Mouse (Mus musculus) hindlimb bud, embryonic 11.5 days (tissue): ENCODE measurements at regions not wholly inside any gene's neighbourhood (a gene's known extent, or its start where the extent isn't known, plus 50 kb on each side); places are given as distances from the start of the nearest gene placed in this dataset.
A peak's percentile ranks its signal among the peaks of the same experiment; 100 is the strongest.
"Not testable (repeated sequence)": the region's sequence is repeated elsewhere in the genome, so short reads cannot be mapped to it uniquely, and the experiment has no call there.

Experiments used
- DNase-seq: peaks from one replicate; pipeline ENCODE4 v3.0.0-alpha.2; 2012; ENCODE audit warnings: low read depth, low spot score; ENCODE audit errors: extremely low spot score

DNA sequence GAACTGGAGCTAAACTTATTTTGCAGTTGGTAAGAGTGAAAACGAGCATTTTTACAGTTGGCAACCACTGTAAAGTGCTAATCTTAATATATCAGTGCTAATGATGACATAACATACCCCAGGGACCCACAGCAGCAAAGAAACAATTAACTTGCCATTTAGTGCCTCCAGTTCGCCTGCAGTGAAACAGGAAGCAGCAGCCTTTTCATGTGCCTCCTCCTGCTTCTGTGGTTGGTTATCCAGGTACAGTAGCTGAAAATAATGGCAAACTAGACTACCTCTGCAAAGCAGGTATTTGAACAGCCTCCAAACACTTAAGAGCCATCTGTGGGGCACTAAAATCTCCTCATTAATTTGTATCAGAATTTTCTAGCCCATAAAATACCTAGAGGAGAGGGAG lies 584.8 kb upstream of the Pfkp start:
- peak; percentile 5 for DNase-seq

- DNase-seq = no peak
Observed at GRCm38 (mm10) chr13:7206626-7207211, 558.1 kb upstream of the Pfkp start.

GRCm38 (mm10) chr13:7195990-7196389 lies 547.4 kb upstream of the Pfkp start:
- no peak for DNase-seq

- DNase-seq = no peak
Observed at GRCm38 (mm10) chr13:7182216-7182751, 533.7 kb upstream of the Pfkp start.

GRCm38 (mm10) chr13:7175561-7176160 lies 527.1 kb upstream of the Pfkp start:
- no peak for DNase-seq

- not testable (repeated sequence) for DNase-seq
Observed at GRCm38 (mm10) chr13:7170035-7170434, 521.5 kb upstream of the Pfkp start.

GRCm38 (mm10) chr13:7146337-7146736 lies 497.8 kb upstream of the Pfkp start:
- DNase-seq = no peak

DNA sequence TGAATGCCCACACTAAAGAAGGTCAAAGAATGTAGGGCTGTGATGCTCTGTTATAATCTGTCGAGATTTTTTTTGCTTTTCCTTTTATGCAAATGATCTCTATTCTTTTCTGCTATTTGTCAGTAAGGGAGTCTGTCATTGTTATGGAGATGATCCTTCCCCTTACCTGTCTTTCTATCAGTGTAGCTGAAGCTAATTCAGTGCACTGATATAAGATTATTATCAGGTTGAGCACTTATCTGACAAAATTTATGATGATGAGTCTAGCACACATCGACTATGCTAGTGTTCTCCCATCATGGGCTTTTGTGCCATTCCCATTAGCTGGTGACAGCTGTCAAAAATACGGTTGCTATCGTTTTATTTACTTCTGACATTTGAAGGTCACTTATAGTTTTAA lies 462.0 kb upstream of the Pfkp start:
- no peak for DNase-seq

GRCm38 (mm10) chr13:7103289-7103688 lies 454.7 kb upstream of the Pfkp start:
- no peak for DNase-seq

- DNase-seq = no peak
Observed at GRCm38 (mm10) chr13:7093072-7093649, 444.6 kb upstream of the Pfkp start.

DNA sequence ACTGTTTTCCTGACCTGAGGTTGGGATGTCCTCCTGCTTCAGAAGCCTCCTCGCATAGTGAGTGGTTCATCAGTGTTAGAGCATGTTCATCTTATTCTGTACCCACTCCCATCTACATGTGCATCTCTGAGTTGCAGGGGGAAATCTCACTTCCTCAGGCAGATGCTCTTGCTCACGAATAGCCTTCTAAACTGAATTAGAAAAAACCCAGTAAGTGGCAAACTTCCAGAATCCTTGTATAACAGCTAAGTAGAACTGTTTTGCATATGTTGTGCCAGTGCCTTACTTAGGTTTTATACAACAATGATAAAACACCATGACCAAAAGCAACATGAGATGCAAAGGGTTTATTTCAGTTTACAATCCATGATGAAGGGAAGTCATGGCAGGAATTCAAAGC lies 442.3 kb upstream of the Pfkp start:
- DNase-seq = no peak

DNA sequence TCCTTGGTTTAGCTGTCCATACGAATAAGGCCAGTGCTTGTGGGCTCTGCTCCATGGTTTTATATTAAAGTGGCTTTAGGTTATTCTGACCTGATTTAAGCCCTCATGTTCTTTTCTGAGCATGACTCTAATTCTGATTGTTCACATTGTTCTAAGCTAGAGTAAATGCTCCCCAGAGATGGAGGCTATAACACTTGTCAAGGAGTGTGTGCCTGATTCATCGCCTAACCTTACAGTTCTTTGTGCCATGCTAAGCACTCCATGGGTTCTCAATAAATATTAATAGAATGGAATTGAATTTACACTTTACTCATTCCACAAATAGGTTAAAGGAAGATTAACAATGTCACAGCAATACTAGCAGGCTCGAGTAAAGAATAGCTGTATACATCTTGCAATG lies 417.6 kb upstream of the Pfkp start:
- no peak for DNase-seq

GRCm38 (mm10) chr13:7063717-7064116 lies 415.1 kb upstream of the Pfkp start:
- no peak for DNase-seq

GRCm38 (mm10) chr13:7057545-7057944 lies 409.0 kb upstream of the Pfkp start:
- no peak for DNase-seq
